Mouse (Mus musculus) lung, embryonic 15.5 days (tissue): ENCODE results near the gene Dok3. TPM values are rescaled to one million over a fixed set of nuclear protein-coding genes. Genes with fewer than 3 reads are reported as not detected.

Experiments
- ATAC-seq: fragments of 200-750 bp; cut with Nextera tagmentation; 2 replicates; pipeline ENCODE4 v1.8.0; 2017; ENCODE audit warnings: moderate number of reproducible peaks, borderline replicate concordance; ENCODE audit not compliant: low FRiP score, low TSS enrichment; ENCODE audit errors: extremely low read depth
- H3K27ac ChIP-seq: fragments of 300-500 bp; sonication (generic); 2 replicates; pipeline ENCODE4 v1.5.1; 2015; ENCODE audit warnings: moderate library complexity, mild to moderate bottlenecking, inconsistent platforms
- H3K27me3 ChIP-seq: fragments of 300-500 bp; sonication (generic); 2 replicates; pipeline ENCODE4 v1.6.1; 2015; ENCODE audit warnings: inconsistent platforms
- H3K36me3 ChIP-seq: fragments of 300-500 bp; sonication (generic); 2 replicates; pipeline ENCODE4 v1.6.1; 2015; ENCODE audit warnings: inconsistent platforms
- H3K4me1 ChIP-seq: fragments of 300-500 bp; sonication (generic); 2 replicates; pipeline ENCODE4 v1.6.1; 2015; ENCODE audit warnings: inconsistent platforms
- H3K4me2 ChIP-seq: fragments of 300-500 bp; sonication (generic); 2 replicates; pipeline ENCODE4 v1.6.1; 2015; ENCODE audit warnings: inconsistent platforms, mild to moderate bottlenecking, moderate library complexity
- H3K4me3 ChIP-seq: fragments of 300-500 bp; sonication (generic); 2 replicates; pipeline ENCODE4 v1.5.1; 2015; ENCODE audit warnings: mild to moderate bottlenecking, inconsistent platforms
- H3K9ac ChIP-seq: fragments of 300-500 bp; sonication (generic); 2 replicates; pipeline ENCODE4 v1.6.1; 2015; ENCODE audit warnings: inconsistent platforms
- H3K9me3 ChIP-seq: fragments of 300-500 bp; sonication (generic); 2 replicates; pipeline ENCODE4 v1.6.1; 2016; ENCODE audit warnings: inconsistent platforms
- WGBS: fragments of 180-500 bp; shearing (Covaris S2); methylation state at CpG from one replicate; pipeline ENCODE4 v1.1.7; 2015; 5-methylcytosine and 5-hydroxymethylcytosine counted together
- microRNA-seq: library from miRNA; unstranded; fragments of <30 nt; microRNA quantifications from one replicate; pipeline ENCODE4, GENCODE M21; 2016
- polyA plus RNA-seq: library from polyadenylated mRNA; unstranded; fragments of >200 nt; fragmentation: Nextera tagmentation; extraction: Ambion mirVana; gene quantifications from 2 replicates; pipeline ENCODE4 v1.2.1, GENCODE M21; 2015

Gene Dok3
- polyA plus RNA-seq, 1 experiment from 2014 or later = 3.1 TPM

GRCm38 (mm10) chr13:55473961-55474360 lies 55.1 kb downstream of the Dok3 start:
- no peak overlapping the region for H3K27ac ChIP-seq
- H3K27me3 ChIP-seq = peaks cover 6% of the 10 kb centered on the region; the same call in 1 of the 2 replicates

More at GRCm38 (mm10) chr13:55473961-55474360, 55.1 kb downstream of the Dok3 start:
- no peak for ATAC-seq
- Histone ChIP-seq H3K9ac (no peak overlapping the region), H3K4me3 (no peak overlapping the region), H3K9me3 (no peaks in the 10 kb centered on the region), H3K36me3 (peaks cover 31% of the 10 kb centered on the region), H3K4me2 (no peak overlapping the region), H3K4me1 (peaks cover 26% of the 10 kb centered on the region)
- 66% methylated on average over 11 of the region's 11 CpGs for WGBS

Small RNA genes within 50 kb of the gene (microRNA-seq; reads per million reads assigned to microRNA genes)
- gene Mir6944 (15.4 reads per million, percentile 33 among the genes with 10 or more reads in this experiment), gene Mir6945 (2.2 reads per million, percentile 7 among the genes with 10 or more reads in this experiment)

Other genes starting within 250 kb of the Dok3 start
- 489 and 499 TPM in 2 replicates for gene Prelid1, start 208.8 kb downstream of the Dok3 start, polyA plus RNA-seq
- 83.7 and 87.6 TPM in 2 replicates for gene Rab24, start 207.3 kb downstream of the Dok3 start, polyA plus RNA-seq
- 47.2 and 47.5 TPM in 2 replicates for gene Mxd3, start 199.5 kb downstream of the Dok3 start, polyA plus RNA-seq
- 111 and 112 TPM in 2 replicates for gene Lman2, start 166.5 kb downstream of the Dok3 start, polyA plus RNA-seq
- gene Rgs14, start 159.6 kb downstream of the Dok3 start, polyA plus RNA-seq = 1.2 and 1.3 TPM in 2 replicates
- 0.17 TPM in 1 of 2 replicates, not detected in the other for gene Slc34a1, start 131.1 kb downstream of the Dok3 start, polyA plus RNA-seq
- gene Pfn3, start 114.1 kb downstream of the Dok3 start, polyA plus RNA-seq = not detected in 2 replicates
- gene F12, start 102.5 kb downstream of the Dok3 start, polyA plus RNA-seq = 0.10 and 0.65 TPM in 2 replicates
- 45.1 and 45.7 TPM in 2 replicates for gene Grk6, start 84.2 kb downstream of the Dok3 start, polyA plus RNA-seq
- gene Prr7, start 65.0 kb downstream of the Dok3 start, polyA plus RNA-seq = 0.29 and 0.39 TPM in 2 replicates
- gene Dbn1, start 41.2 kb downstream of the Dok3 start, polyA plus RNA-seq = 124 and 132 TPM in 2 replicates
- gene Pdlim7, start 15.6 kb downstream of the Dok3 start, polyA plus RNA-seq = 169 and 176 TPM in 2 replicates
- 65.7 and 67.2 TPM in 2 replicates for gene Ddx41, start 7.4 kb upstream of the Dok3 start, polyA plus RNA-seq
- 33.4 and 40.3 TPM in 2 replicates for gene Fam193b, start 41.8 kb upstream of the Dok3 start, polyA plus RNA-seq
- gene Tmed9, start 44.4 kb upstream of the Dok3 start, polyA plus RNA-seq = 179 and 184 TPM in 2 replicates
- 25.1 and 29.1 TPM in 2 replicates for gene B4galt7, start 70.6 kb upstream of the Dok3 start, polyA plus RNA-seq
- gene Caml, start 93.7 kb upstream of the Dok3 start, polyA plus RNA-seq = 53.1 and 58.4 TPM in 2 replicates
- 29.0 and 31.6 TPM in 2 replicates for gene Ddx46, start 105.7 kb upstream of the Dok3 start, polyA plus RNA-seq
- 59.3 and 64.9 TPM in 2 replicates for gene B230219D22Rik, start 163.8 kb upstream of the Dok3 start, polyA plus RNA-seq
- 93.0 TPM in 2 replicates for gene Txndc15, start 185.4 kb upstream of the Dok3 start, polyA plus RNA-seq
- 57.9 and 60.5 TPM in 2 replicates for gene Pcbd2, start 198.1 kb upstream of the Dok3 start, polyA plus RNA-seq